Mouse (Mus musculus) midbrain, embryonic 13.5 days (tissue): ENCODE measurements around the gene Arpp19. TPM values are rescaled to one million over a fixed set of nuclear protein-coding genes. Genes with fewer than 3 reads are reported as not detected.

ENCODE experiments used
- ATAC-seq: fragments of 200-750 bp; cut with Nextera tagmentation; 2 replicates; pipeline ENCODE4 v1.8.0; 2017; ENCODE audit warnings: mild to moderate bottlenecking, moderate TSS enrichment, moderate library complexity
- H3K27ac ChIP-seq: fragments of 300-500 bp; sonication (generic); 2 replicates; pipeline ENCODE4 v1.5.1; 2015; ENCODE audit warnings: inconsistent platforms, mild to moderate bottlenecking, moderate library complexity
- H3K27me3 ChIP-seq: fragments of 300-500 bp; sonication (generic); 2 replicates; pipeline ENCODE4 v1.6.1; 2015; ENCODE audit warnings: mild to moderate bottlenecking, inconsistent platforms
- H3K36me3 ChIP-seq: fragments of 300-500 bp; sonication (generic); 2 replicates; pipeline ENCODE4 v1.6.1; 2015; ENCODE audit warnings: mild to moderate bottlenecking, inconsistent platforms
- H3K4me1 ChIP-seq: fragments of 300-500 bp; sonication (generic); replicated peaks from 2 replicates; pipeline ENCODE4 v1.6.1; 2015; ENCODE audit warnings: inconsistent platforms
- H3K4me2 ChIP-seq: fragments of 300-500 bp; sonication (generic); replicated peaks from 2 replicates; pipeline ENCODE4 v1.6.1; 2015; ENCODE audit warnings: moderate library complexity, mild to moderate bottlenecking, inconsistent platforms
- H3K4me3 ChIP-seq: fragments of 300-500 bp; sonication (generic); replicated peaks from 2 replicates; pipeline ENCODE4 v1.5.1; 2015; ENCODE audit warnings: mild to moderate bottlenecking, inconsistent platforms
- H3K9ac ChIP-seq: fragments of 300-500 bp; sonication (generic); replicated peaks from 2 replicates; pipeline ENCODE4 v1.6.1; 2015; ENCODE audit warnings: mild to moderate bottlenecking, inconsistent platforms
- H3K9me3 ChIP-seq: fragments of 300-500 bp; sonication (generic); 2 replicates; pipeline ENCODE4 v1.6.1; 2016; ENCODE audit warnings: mild to moderate bottlenecking, inconsistent platforms
- WGBS: fragments of 180-500 bp; shearing (Covaris S2); methylation state at CpG from one replicate; pipeline ENCODE4 v1.1.7; 2015; 5-methylcytosine and 5-hydroxymethylcytosine counted together
- polyA plus RNA-seq: library from polyadenylated mRNA; unstranded; fragments of >200 nt; fragmentation: Nextera tagmentation; extraction: Ambion mirVana; gene quantifications from 2 replicates; pipeline ENCODE4 v1.2.1, GENCODE M21; 2015

The Arpp19 gene
- polyA plus RNA-seq: 236 and 245 TPM in 2 replicates

DNA sequence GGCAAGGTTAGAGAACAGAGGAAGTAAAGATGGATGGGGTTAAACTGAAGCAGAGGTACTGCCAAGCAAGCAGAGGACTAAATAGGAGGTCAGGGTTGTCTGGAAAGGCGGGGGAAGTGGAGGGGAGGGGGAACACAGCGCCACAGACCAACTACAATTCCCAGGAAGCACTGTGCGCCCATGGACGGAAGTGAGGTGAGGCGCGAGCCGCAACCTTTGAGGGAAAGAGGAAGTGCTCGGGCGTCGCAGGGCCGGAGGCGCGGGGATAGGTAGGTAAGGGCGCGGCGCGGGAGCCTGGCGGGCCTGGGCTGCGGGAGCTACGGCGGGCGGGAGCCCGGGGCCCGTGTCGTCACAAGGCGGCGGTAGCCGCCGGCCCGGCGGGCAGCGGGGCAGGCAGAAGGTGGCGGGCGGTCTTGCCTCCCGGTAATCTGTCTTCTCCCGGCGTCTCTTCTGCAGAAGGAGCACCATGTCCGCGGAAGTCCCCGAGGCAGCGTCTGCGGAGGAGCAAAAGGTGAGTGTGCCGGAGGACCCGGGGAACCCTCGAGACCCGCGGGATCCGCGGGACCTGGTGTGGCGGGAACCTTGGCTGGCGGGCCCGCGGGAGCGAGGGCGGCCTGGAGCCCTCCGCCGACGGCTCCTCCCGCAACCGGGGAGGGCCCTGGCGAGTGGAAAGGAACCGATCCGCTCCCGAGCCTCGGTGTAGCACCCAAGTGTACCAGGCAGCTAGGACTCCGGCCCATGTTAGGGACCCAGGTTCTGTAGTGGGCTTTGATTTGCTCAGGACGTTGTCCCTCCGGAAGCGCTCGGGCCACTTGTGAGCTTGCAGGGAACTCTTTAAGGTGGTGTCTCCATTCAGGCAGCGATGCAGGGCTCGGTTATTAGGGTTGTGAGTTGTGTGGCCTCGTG, at the start of gene Arpp19:
Gene Arpp19 (plus strand): TSS at position 164 of the 906 bp plus-strand sequence.
- ATAC-seq: peak; percentile 98
- Histone ChIP-seq H3K9ac (peak within 1 kb of the TSS; percentile 94), H3K9me3 (no peaks in the 10 kb centered on the region), H3K27ac (peak within 1 kb of the TSS; percentile 67), H3K4me1 (peaks cover 22% of the 10 kb centered on the region), H3K36me3 (no peaks in the 10 kb centered on the region), H3K4me3 (peak within 1 kb of the TSS; percentile 97), H3K27me3 (no peaks in the 10 kb centered on the region), H3K4me2 (peak within 1 kb of the TSS; percentile 83)
- under 1% methylated on average over 73 of the region's 73 CpGs for WGBS

DNA sequence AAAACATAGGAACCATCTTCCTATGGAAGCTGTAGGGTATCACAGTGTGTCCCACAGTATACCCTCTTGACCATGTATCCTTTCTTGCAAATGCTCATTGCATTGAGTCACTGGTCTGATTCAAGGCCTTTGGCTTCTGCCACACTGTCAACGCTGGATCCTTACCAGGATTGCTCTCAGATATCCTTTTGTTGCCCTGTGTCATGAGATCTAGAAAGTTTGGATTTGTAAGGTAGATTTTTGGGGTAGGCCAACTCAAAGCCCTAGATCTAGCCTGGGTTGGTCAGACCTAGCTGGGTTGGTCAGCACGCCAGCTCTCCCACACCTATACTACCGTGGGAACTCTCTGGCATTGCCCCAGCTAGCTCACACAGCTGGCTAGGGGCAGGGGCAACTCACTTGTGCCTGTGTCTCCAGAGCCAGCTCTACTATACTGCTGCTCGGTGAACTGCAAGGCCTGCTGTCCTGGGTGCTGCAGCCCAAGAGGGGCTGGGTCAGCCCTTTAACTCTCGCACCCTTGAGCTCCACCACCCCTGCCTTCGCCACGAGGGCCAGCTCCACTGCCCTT, 48.4 kb upstream of the Arpp19 start:
- Histone ChIP-seq H3K36me3 (no peaks in the 10 kb centered on the region), H3K4me2 (no peak overlapping the region), H3K27ac (no peak overlapping the region), H3K4me1 (peaks cover 11% of the 10 kb centered on the region; the same call in 1 of the 2 replicates), H3K9me3 (no peaks in the 10 kb centered on the region), H3K4me3 (no peak overlapping the region), H3K9ac (no peak overlapping the region), H3K27me3 (no peaks in the 10 kb centered on the region)
- ATAC-seq: no peak
- whole genome bisulfite sequencing: 86% methylated on average over 7 of the region's 7 CpGs

DNA sequence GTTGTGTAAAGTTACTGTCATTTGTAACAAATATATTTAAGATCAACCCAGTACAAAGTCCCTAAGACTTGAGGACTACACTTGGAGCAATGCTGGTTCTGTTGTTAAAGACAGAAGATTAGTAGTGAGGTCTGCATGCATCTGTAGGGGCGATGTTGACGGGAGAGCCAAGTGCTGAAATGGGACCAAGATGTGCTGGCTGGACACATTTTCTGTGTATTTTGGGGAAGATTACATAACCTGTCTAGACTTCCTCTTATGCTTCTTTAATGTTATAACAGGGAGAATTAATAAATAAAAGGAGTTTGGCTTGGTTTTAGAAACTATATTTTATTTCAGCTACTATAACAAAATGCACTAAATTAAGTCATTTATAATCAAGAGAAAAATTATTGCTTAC, 47.4 kb upstream of the Arpp19 start:
- Histone ChIP-seq H3K4me3 (no peak overlapping the region), H3K4me1 (peaks cover 10% of the 10 kb centered on the region; the same call in 1 of the 2 replicates), H3K27ac (no peak overlapping the region), H3K36me3 (no peaks in the 10 kb centered on the region), H3K27me3 (no peaks in the 10 kb centered on the region), H3K4me2 (no peak overlapping the region), H3K9ac (no peak overlapping the region), H3K9me3 (no peaks in the 10 kb centered on the region)
- WGBS: 95% methylated on average over 2 of the region's 2 CpGs
- ATAC-seq: no peak

DNA sequence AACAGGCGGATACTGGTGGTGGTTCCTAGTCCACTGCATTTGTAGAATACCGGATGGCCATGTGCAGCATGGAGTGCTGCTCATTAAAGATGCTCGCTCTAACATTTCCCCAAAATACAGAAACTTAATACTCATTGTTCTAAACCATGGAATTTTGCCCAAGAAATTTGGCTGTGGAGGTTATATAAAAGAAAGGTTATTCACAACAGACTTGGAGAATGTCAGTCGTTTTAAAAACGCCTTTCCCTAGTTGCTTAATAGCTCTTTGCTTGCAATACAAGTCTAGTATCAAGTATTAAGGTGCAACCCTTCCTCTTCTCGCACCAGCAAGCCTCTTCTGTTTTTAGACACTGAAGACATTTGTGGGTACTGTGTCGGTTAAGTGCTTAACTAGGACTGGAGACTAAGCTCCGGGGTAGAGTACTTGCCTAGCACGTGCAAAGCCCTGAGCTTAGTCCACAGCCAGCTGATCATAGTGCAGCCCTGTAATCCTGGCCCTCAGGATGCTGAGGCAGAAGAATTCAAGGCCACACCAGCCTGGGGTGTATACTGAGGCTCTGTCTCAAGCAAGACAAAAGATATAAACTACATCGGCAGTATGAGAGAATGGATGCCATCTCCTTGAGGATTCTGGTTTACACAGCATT, 42.7 kb upstream of the Arpp19 start:
- Histone ChIP-seq H3K4me2 (no peak overlapping the region), H3K36me3 (no peaks in the 10 kb centered on the region), H3K27me3 (no peaks in the 10 kb centered on the region), H3K9me3 (no peaks in the 10 kb centered on the region), H3K9ac (no peak overlapping the region), H3K4me3 (no peak overlapping the region), H3K27ac (no peak overlapping the region), H3K4me1 (peaks cover 7% of the 10 kb centered on the region; the same call in 1 of the 2 replicates)
- no peak for ATAC-seq
- 89% methylated on average over 10 of the region's 10 CpGs for WGBS

DNA sequence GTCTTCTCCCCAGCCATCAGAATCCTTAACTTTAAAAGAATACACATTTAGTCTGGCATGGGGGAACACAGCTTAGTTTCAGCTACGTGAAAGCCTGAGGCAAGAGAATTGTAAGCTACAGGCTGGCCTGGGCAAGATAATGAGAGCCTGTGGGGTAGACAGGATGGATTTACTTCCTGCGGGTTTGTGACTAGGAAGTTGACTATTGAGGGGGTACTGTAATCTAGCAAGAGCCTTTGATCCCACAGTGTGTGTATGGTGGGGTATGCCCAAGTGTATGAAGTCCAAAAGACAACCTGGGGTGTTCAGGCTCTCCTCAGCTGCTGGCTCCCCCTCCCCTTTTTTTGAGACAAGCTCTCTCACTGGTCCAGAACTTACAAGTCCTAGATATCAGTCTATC, 41.1 kb upstream of the Arpp19 start:
- Histone ChIP-seq H3K9me3 (no peaks in the 10 kb centered on the region), H3K9ac (no peak overlapping the region), H3K4me1 (peaks cover 7% of the 10 kb centered on the region; the same call in 1 of the 2 replicates), H3K36me3 (peaks cover 6% of the 10 kb centered on the region; the same call in 1 of the 2 replicates), H3K27me3 (no peaks in the 10 kb centered on the region), H3K4me3 (no peak overlapping the region), H3K27ac (no peak overlapping the region), H3K4me2 (no peak overlapping the region)
- WGBS: 54% methylated on average over 2 of the region's 2 CpGs
- peak; percentile 45; the same call in 1 of the 2 replicates for ATAC-seq

DNA sequence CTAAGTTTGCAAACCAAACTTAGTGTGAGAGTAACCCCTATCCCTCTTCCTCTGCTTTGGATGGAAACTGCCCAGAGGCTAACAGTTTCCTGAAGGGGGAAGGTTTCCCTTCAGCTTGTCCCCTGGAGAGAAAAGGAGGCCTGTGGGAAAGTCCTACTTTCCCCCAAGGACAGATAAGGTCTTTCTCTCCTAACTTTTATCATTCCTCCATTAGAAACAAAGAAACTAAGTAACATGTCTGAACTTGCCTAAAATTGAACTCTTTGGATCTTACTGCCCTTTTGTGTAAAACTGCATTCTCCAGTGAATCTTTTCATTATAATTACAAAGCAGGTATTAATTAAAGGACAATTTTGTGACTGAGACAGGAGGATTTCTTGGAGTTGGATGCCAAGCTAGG, 39.4 kb upstream of the Arpp19 start:
- no peak overlapping the region for H3K4me3 ChIP-seq
- no peaks in the 10 kb centered on the region for H3K27me3 ChIP-seq
- no peak overlapping the region for H3K27ac ChIP-seq
- peaks cover 7% of the 10 kb centered on the region; the same call in 1 of the 2 replicates for H3K4me1 ChIP-seq
- peaks cover 6% of the 10 kb centered on the region; the same call in 1 of the 2 replicates for H3K36me3 ChIP-seq
- H3K4me2 ChIP-seq: no peak overlapping the region
- ATAC-seq: no peak
- H3K9ac ChIP-seq: no peak overlapping the region
- H3K9me3 ChIP-seq: no peaks in the 10 kb centered on the region

DNA sequence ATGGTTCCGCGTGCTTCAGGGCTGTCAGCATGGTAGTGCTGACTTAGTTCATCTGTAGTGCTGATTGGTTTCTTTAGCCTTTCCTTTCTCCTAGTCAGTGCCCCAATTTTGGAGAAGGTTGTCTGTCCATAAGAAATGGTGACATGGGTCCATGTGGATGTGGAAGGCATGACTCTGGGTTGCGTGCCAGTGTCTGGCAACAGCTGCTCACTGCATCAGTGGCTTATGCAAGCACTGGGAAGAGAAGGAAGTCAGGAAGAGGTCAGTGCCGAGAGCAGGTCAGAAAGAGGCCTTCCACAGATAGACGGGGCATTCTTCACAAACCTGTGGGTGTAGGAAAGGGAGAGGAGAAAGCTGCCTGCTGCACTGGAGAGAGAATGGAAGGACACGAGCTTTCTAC, 36.4 kb upstream of the Arpp19 start:
- no peaks in the 10 kb centered on the region for H3K9me3 ChIP-seq
- H3K4me2 ChIP-seq: no peak overlapping the region
- H3K9ac ChIP-seq: no peak overlapping the region
- H3K27ac ChIP-seq: no peak overlapping the region
- no peaks in the 10 kb centered on the region for H3K27me3 ChIP-seq
- WGBS: 91% methylated on average over 6 of the region's 6 CpGs
- H3K4me1 ChIP-seq: peaks cover 7% of the 10 kb centered on the region; the same call in 1 of the 2 replicates
- H3K4me3 ChIP-seq: no peak overlapping the region
- no peak for ATAC-seq
- peaks cover 14% of the 10 kb centered on the region for H3K36me3 ChIP-seq

DNA sequence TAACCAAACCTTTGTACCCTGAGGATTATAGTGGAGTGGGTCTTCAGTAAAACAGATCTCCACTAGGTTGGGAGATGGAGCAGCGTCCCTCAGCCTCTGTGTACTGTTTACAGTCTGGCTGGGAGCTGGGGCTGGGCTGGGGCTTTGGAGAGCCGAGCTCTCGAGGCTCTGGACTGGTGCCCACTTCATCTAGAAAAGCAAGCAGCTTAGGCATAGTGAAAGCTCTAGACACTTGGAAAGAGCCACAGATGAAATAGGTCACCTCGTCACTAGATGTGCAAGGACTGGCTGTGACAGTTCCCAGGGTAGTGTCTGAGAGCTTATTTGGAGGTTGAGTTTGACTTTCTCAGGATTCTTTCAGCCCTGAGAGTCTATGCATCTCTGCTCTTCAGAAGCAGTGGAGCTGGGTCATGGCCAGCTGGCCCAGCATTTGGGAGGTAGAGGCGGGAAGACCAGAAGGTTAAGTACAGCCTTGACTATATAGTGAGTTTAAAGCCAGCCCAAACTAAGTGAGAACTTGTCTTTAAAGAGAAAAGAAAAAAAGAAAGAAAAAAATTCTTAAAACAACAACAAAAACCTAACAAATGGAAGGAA, 35.7 kb upstream of the Arpp19 start:
- no peak for ATAC-seq
- no peak overlapping the region for H3K9ac ChIP-seq
- no peak overlapping the region for H3K4me2 ChIP-seq
- 69% methylated on average over 5 of the region's 5 CpGs for WGBS
- H3K27ac ChIP-seq: no peak overlapping the region
- H3K9me3 ChIP-seq: no peaks in the 10 kb centered on the region
- no peaks in the 10 kb centered on the region for H3K4me1 ChIP-seq
- H3K27me3 ChIP-seq: no peaks in the 10 kb centered on the region
- H3K36me3 ChIP-seq: peaks cover 21% of the 10 kb centered on the region
- H3K4me3 ChIP-seq: no peak overlapping the region

DNA sequence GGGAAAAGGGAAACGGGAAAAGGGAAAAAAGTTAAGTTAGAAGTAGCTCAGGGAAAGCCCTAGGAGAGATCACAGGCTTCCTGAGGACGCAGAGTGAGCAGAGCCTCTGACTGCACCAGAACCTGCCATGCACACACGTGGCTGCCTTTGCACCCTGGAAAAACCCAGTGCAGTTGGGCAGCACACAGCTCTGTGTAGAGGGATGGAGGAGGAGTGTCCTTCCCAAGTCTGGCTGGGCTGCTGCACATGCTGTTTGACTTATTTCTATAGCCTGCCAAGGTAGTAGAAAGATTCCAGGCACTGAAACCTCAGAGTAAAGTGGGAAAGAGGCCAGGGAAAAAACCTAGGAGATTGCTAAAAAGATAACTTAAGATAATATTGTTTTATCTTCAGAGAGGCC, 35.2 kb upstream of the Arpp19 start:
- Histone ChIP-seq H3K4me3 (no peak overlapping the region), H3K27me3 (no peaks in the 10 kb centered on the region), H3K9me3 (no peaks in the 10 kb centered on the region), H3K27ac (no peak overlapping the region), H3K4me1 (no peaks in the 10 kb centered on the region), H3K36me3 (peaks cover 27% of the 10 kb centered on the region), H3K9ac (no peak overlapping the region), H3K4me2 (no peak overlapping the region)
- 72% methylated on average over 3 of the region's 3 CpGs for WGBS
- no peak for ATAC-seq

DNA sequence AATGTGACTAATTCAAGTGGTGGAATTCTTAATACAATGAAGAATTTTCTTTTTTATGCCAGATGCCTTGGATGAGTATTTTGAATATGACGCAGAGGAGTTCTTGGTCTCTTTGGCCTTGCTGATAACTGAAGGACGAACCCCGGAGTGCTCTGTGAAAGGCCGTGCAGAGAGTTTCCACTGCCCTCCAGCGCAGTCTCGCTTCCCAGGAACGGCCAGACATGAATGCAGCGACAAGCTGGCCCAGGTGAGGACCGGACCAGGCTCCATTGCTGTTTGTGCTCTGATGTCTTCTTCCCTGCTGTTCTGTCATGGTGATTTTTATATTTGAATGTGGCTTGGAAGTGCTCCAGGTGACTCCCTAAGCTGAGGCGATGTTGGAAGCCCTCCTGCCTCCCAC, 33.2 kb upstream of the Arpp19 start:
- Histone ChIP-seq H3K4me2 (no peak overlapping the region), H3K27ac (no peak overlapping the region), H3K27me3 (no peaks in the 10 kb centered on the region), H3K9ac (no peak overlapping the region), H3K4me3 (no peak overlapping the region), H3K4me1 (no peaks in the 10 kb centered on the region), H3K9me3 (no peaks in the 10 kb centered on the region), H3K36me3 (peaks cover 44% of the 10 kb centered on the region)
- 94% methylated on average over 10 of the region's 10 CpGs for WGBS
- no peak for ATAC-seq

DNA sequence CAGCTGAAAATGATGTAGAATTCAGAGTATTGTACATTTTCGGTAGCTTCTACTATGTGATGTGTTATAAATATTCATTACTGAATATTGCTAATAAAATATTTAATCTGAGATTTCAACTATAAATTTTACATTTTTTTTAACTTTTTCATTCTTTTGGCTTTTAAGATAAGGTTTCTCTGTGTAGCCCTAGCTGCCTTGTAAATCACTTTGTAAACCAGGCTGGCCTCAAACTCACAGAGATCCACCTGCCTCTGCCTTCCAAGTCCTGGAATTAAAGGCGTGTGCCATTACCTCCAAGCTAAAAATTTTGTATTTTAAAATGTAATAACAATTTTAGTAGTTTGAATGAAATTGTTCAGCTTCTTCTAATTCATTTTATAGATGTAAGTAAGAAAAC, 20.8 kb upstream of the Arpp19 start:
- 93% methylated on average over 2 of the region's 2 CpGs for WGBS
- Histone ChIP-seq H3K27ac (no peak overlapping the region), H3K4me3 (no peak overlapping the region), H3K4me1 (no peaks in the 10 kb centered on the region), H3K4me2 (no peak overlapping the region), H3K9ac (no peak overlapping the region), H3K27me3 (no peaks in the 10 kb centered on the region), H3K36me3 (peaks cover 76% of the 10 kb centered on the region), H3K9me3 (no peaks in the 10 kb centered on the region)
- ATAC-seq: no peak

DNA sequence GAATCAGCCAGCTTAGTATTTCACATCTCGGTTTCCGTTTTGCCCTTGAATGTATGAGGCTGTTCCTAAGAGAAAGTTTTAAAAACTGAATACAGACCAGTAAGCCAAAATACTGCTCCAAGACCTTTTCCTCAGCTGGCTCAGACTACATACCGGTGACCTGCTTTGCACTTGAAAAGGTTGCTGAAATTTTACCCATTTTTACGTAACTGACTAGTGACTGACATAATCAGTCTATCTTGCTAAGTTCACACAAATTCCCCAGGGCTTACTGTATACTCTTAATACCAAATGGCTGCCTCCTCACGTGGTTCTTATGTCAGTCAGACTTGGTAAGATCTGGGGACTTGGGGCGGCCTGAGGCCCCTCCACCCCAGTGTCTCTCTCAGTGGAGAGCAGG, 18.2 kb upstream of the Arpp19 start:
- no peak for ATAC-seq
- no peak overlapping the region for H3K4me3 ChIP-seq
- no peak overlapping the region for H3K4me2 ChIP-seq
- H3K4me1 ChIP-seq: no peaks in the 10 kb centered on the region
- peaks cover 73% of the 10 kb centered on the region for H3K36me3 ChIP-seq
- no peaks in the 10 kb centered on the region for H3K9me3 ChIP-seq
- H3K27me3 ChIP-seq: no peaks in the 10 kb centered on the region
- WGBS: 95% methylated on average over 6 of the region's 6 CpGs
- no peak overlapping the region for H3K27ac ChIP-seq
- H3K9ac ChIP-seq: no peak overlapping the region
